Mouse (Mus musculus): ENCODE data around the gene Krt78.
A peak's percentile ranks its signal among the peaks of the same experiment; 100 is the strongest.

Gene Krt78

DNA sequence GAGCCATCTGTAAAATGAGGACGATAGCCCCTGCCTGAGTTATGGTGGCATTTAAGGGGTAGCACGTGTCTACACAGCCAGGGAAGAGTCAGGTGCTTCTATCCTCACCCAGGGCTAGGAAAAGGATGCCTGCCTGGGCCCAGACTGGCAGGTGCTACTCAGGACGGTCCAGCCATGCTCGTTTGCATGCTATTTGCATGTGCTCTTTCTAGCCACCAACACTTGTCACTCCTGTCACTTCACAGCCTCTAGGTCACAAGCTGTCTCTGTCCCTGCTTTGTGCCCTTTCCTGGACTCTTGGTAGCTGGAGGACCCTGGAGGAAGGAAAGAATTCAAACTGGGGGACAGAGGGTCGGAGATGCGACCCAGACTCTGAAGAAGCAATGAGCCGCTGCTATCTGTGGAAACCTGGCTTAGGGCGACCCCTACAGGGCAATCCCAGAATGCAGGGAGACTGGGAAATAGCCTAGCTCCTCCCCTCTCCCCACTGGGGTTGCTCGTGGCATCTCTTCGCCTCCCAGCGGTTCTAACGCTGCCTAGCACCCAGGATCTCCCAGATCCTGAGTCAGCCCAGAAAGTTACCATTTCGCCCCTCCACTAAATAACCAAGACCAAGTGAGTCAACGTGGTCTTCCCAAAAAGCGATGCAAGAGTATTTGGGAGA, 19.5 kb upstream of the Krt78 start:
- DNase-seq (ENCODE audit: low spot score): peak; percentile 100

GRCm38 (mm10) chr15:101970536-101970935, 16.4 kb upstream of the Krt78 start:
- DNase-seq (ENCODE audit: low spot score): peak; percentile 87

GRCm38 (mm10) chr15:101966808-101967207, 12.7 kb upstream of the Krt78 start:
- DNase-seq (ENCODE audit: low spot score): no peak

DNA sequence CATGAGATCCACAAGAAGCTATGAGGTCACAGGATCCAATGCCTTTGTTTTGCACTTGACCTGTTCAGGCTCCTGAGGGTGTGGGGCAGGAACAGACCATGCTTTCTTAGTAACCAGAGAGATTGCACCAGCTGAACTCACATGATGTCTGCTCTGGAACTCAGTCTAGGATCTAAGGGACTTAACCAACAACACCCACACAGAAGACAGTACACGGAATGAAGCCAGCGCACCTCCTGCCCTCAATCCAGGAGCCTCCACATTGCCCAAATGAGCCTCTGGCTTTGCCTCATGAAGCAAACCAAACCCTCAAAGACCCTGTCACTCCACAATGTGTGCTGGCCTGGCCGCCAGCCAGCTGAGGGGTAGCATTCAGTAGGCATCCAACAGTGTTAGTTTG, 4.8 kb upstream of the Krt78 start:
- no peak for DNase-seq (ENCODE audit: low spot score)

GRCm38 (mm10) chr15:101952733-101953474, 1.2 kb downstream of the Krt78 start:
- no peak for DNase-seq (ENCODE audit: low spot score)

- no peak for DNase-seq (ENCODE audit: low spot score)
Measured at GRCm38 (mm10) chr15:101945430-101945829, 8.7 kb downstream of the Krt78 start.

GRCm38 (mm10) chr15:101941948-101942347, 12.1 kb downstream of the Krt78 start:
- DNase-seq (ENCODE audit: low spot score): no peak

DNA sequence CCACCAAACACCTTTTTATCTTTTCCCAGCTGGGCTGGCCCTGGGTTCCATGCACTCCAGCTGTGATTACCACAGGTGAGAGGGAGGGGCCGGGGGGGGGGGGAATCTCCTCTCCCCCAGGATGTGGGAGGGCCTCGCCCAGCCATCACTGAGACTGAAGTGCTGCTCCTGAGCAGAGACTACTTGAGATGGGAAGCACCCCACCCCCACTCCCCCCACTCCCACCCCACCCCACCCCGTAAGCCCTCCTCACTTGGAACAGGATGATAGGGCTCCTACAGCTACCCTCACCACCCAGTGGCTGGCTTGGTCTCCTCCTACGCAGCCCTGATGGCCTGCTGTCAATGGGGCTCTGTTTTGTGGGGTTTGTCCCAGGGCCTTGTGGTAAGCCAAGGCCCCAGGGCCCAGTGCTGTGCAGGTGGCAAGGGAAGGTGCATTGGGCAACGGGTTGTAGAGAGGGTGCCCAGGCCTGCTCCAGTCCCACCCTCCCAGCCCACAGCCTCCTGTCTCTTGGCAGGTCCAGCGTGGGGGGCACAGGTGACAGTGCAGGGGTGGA, 13.7 kb downstream of the Krt78 start, which contains the start of gene Krt79:
Krt79 (minus strand) TSS at position 51 of the 556 bp plus-strand sequence.
- DNase-seq (ENCODE audit: low spot score): no peak

DNA sequence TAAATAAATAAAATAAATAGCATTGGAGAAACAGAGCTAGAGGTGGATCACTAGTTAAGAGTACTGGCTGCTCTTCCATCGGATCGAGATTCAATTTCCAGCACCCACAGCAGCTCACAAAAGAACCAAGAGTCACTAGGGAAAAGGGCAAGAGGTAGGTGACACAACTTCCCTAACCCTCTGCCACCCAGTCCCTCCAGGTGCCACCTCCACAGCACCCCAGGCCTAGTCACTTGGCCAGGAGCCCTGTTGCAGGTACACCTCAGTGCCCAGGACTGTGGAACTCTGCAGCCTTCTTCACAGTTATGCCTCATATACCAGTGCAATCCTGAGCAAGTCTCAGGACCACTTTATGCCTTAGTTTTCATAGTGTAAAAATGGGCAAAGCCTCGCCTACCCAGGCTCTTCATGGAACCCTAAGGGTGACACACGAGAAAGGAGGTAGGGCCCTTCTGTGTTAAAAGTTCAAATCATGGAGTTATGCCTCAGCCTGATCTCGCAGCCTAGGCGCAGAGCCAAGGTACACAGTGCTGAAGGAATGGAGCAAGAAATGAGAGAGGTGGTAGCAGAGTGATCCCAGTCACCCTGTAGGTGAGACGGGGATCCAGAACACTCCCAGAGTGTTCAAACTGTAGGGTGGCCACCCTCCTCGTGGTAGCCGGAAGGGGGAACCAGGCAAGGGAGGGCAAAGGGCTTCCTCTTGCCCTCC, 15.3 kb downstream of the Krt78 start:
- no peak for DNase-seq (ENCODE audit: low spot score)

DNA sequence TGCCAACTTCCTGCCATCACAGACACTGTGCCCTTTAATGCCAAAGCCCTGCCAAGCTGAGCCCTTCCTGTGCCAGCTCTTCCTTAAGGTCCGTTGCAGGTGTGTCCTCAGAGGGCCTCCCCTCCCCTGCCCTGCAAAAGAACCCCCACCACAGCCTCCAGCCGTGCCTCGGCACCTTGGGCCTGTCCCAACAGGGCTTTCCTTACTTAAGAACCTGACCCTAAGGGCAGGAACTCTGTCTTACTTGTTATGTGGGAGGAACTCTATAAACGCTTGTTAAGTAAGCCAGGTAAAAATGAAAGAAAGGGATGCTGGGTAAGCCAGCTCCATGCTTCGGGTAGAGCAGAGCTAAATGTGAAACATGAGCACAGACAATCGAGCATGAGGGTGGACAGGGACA, 21.1 kb downstream of the Krt78 start:
- no peak for DNase-seq (ENCODE audit: low spot score)

DNA sequence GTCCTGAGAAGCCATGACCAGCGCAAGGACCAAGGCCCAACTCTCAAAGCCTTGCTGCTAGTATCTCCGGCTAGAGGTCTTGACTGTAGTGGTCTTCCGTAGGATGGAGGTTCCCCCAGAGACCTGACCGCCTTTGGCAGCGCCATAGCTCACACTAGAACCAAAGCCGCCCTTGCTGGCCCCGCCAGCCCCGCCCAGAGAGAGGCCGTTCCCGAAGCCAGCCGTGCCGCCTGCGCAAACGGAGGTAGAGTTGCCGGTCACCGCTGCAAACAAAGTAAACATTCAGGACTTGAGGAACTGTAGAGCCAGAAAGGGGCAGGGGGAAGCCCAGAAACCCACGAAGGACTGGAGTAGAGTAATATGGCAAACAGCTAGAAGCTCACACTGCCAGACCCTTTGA, 24.4 kb downstream of the Krt78 start:
- peak; percentile 39 for DNase-seq (ENCODE audit: low spot score)

GRCm38 (mm10) chr15:101929087-101929486, 25.0 kb downstream of the Krt78 start:
- DNase-seq (ENCODE audit: low spot score): no peak

DNA sequence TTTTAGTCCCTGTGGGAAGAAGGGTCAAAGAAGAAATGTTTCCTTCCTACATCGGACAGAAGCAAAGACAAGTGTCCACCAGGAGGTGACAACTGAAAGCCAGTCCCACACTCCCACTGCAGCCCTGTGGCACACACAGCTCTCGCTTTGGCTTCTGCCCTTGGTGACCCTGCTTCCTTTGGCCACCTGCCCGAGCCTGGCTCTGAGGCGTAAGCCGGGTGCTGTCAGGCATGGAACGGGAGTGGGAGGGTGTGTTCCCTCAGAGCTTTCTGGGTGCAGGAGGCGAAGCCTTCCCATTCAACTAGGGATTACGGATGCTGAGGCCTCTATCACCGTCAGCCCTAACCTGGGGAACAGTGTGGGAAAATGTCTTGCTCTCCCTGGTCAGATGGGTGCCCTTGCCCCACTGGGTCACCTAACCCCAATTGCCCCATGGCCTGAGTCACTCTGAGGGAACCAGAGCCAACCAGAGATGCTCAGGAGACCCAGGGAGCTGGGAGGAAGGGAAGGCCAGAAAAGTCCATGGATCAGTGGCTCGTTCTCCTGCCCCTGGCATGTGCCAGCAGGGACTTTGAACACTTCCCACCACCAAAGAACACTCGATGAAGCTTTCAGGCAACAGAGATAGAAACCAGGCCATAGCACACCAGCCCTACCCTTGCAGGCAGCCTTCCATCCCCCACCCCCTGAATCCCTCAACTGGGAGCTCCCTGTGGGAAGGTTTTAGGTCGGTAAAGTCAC, 26.6 kb downstream of the Krt78 start:
- no peak for DNase-seq (ENCODE audit: low spot score)

- no peak for DNase-seq (ENCODE audit: low spot score)
Measured at GRCm38 (mm10) chr15:101925041-101925440, 29.0 kb downstream of the Krt78 start.

DNA sequence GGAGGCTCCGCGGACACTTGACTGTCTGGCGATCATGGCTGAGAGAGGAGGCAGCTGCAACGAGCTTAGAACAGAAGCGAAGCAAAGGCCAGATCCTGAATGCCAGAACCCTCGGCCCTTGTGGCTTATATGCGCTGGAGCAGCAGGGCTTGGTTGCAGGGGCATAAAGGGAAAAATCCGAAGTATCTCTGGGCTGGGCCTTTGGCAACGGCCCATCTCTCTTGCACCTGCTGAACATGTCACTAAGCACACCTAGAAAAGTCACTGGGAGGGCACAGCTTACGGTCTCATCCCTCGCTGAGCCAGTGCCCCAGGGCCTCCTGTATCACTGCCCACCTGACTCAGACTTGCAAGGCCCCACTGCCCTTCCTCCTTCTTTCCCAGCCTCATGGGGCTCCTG, 29.5 kb downstream of the Krt78 start, which contains the start of gene Krt4:
Krt4 (minus strand) TSS at position 101 of the 400 bp plus-strand sequence.
- no peak for DNase-seq (ENCODE audit: low spot score)

- DNase-seq (ENCODE audit: low spot score): no peak
Measured at GRCm38 (mm10) chr15:101922296-101922695, 31.8 kb downstream of the Krt78 start.

DNA sequence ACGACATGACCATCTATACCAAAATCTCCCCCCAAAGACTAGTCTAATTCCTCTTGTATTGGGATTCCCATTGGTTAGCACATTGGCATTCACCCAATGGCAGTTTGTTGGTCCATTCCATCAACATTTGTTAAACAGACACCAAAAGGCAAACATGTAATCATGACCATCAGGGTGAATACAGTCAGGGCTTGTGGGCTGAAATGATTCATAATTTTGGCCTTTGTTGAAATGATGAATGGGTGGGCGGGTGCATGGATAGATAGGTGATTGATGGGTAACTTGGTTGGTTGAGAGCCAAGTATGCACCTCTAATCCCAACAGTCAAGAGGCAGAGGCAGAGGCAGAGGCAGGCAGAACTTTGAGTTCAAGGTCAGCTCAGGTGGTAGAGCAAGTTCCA, 38.0 kb downstream of the Krt78 start:
- DNase-seq (ENCODE audit: low spot score): no peak

DNA sequence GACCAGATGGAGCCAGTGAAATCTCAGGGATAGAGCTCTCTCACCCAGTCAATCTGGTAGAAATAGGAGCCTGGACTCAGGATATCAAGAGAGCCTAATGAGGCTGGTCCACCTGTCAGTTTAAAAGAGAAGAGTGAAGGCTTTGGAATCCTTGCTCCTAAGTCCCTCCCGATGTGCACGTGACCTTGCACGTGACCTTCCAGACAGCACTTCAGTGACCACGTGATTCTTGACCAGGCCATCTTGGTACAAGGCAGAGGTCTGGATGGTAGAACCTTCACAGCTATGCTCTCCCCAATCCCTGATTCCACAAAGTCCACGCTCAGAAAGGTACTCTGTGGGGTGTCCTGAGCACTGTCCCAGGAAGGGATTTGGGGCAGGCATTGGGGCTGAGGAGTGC, 49.2 kb downstream of the Krt78 start:
- no peak for DNase-seq (ENCODE audit: low spot score)

DNA sequence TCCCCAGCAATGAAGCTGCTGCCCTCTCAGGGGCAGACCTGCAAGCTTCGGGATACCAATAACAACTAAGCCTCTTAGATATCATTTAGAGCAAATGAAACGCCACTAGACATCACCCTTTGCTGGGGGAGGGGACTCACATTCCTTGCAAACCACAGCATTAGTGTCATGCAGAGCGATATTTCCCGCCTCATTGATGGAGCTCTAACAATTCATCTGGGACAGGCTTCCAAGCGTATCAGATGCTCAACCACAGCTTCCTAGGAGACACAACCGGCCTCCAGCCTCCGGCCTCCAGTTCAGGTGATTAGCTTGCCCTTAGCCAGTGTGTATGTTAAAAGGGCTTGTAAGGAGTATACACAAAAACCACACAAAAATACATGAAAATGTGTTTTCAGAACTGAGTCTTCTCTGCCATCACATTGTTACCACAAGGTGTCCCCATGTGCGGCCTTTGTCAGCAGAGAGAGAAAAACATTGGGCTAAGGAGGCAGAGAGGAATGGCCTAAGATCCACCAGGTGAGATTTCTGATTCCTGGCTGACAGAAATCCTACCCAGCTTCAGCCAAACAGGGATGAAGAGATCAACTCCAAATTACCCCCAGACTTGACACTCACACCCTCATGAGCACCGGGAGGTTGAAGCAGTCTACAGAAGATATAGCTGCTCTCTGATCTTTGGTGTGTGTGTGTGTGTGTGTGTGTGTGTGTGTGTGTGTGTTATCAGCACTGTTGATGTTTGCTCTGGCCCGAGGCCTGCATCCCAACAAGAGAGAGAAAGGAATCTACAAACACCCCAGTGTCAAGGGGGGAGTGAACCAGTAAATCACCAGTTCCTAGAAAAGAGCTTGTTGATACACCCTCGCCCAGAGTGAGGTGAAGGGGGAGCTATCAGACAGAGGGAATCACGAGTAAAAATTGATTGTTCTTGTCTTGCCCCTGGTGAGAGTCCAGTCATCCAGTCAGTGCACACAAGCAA, 51.6 kb downstream of the Krt78 start:
- DNase-seq (ENCODE audit: low spot score): peak; percentile 39

All from retina, embryonic 14.5 days (tissue).